Mouse (Mus musculus): ENCODE results near the gene Itga11.
"Not testable (repeated sequence)": the region's sequence is repeated elsewhere in the genome, so short reads cannot be mapped to it uniquely, and the experiment has no call there.

The Itga11 gene

GRCm38 (mm10) chr9:62768361-62768760 lies 90.7 kb downstream of the Itga11 start:
- DNase-seq = no peak

- no peak for DNase-seq
These were observed 95.1 kb downstream of the Itga11 start for GRCm38 (mm10) chr9:62772746-62773145.

- DNase-seq = no peak
These were observed 97.8 kb downstream of the Itga11 start for GRCm38 (mm10) chr9:62775464-62775863.

- DNase-seq = peak; percentile 75 to 80
These were observed 99.8 kb downstream of the Itga11 start for GRCm38 (mm10) chr9:62777461-62777860.

- DNase-seq = no peak
These were observed 101.1 kb downstream of the Itga11 start for GRCm38 (mm10) chr9:62778721-62779120.

GRCm38 (mm10) chr9:62781965-62782364 lies 104.3 kb downstream of the Itga11 start:
- DNase-seq = no peak

GRCm38 (mm10) chr9:62782976-62783781 lies 105.6 kb downstream of the Itga11 start:
- DNase-seq = peak; percentile 26 to 65

- DNase-seq = no peak
These were observed 106.6 kb downstream of the Itga11 start for GRCm38 (mm10) chr9:62784233-62784632.

- peak in 1 of 2 experiments; percentile 30 for DNase-seq
These were observed 109.1 kb downstream of the Itga11 start for GRCm38 (mm10) chr9:62786721-62787120.

GRCm38 (mm10) chr9:62789856-62790255 lies 112.2 kb downstream of the Itga11 start:
- peak; percentile 48 to 63 for DNase-seq

GRCm38 (mm10) chr9:62799218-62799617 lies 121.6 kb downstream of the Itga11 start:
- not testable (repeated sequence) for DNase-seq

GRCm38 (mm10) chr9:62810095-62810494 lies 132.5 kb downstream of the Itga11 start:
- no peak for DNase-seq

GRCm38 (mm10) chr9:62810543-62811515 lies 133.2 kb downstream of the Itga11 start:
- no peak for DNase-seq

- peak; percentile 94 to 97 for DNase-seq
These were observed 134.0 kb downstream of the Itga11 start, which contains the start of gene Fem1b for GRCm38 (mm10) chr9:62811516-62812121. Gene Fem1b, minus strand, starts transcription at chr9:62811934.

- DNase-seq = peak in 1 of 2 experiments; percentile 34
These were observed 134.8 kb downstream of the Itga11 start for GRCm38 (mm10) chr9:62812216-62813049.

GRCm38 (mm10) chr9:62814751-62815150 lies 137.1 kb downstream of the Itga11 start:
- no peak for DNase-seq

GRCm38 (mm10) chr9:62816323-62817098 lies 138.9 kb downstream of the Itga11 start:
- no peak for DNase-seq

- peak in 1 of 2 experiments; percentile 21 for DNase-seq
These were observed 139.5 kb downstream of the Itga11 start for GRCm38 (mm10) chr9:62817099-62817571.

GRCm38 (mm10) chr9:62817828-62818614 lies 140.4 kb downstream of the Itga11 start:
- peak; percentile 25 to 50 for DNase-seq

- DNase-seq = no peak
These were observed 141.9 kb downstream of the Itga11 start for GRCm38 (mm10) chr9:62819494-62819893.
